Mouse (Mus musculus) forebrain, embryonic 14.5 days (tissue): ENCODE measurements at regions not wholly inside any gene's neighbourhood (a gene's known extent, or its start where the extent isn't known, plus 50 kb on each side); places are given as distances from the start of the nearest gene placed in this dataset.
A peak's percentile ranks its signal among the peaks of the same experiment; 100 is the strongest.

Source experiments
- ATAC-seq: fragments of 200-750 bp; cut with Nextera tagmentation; 2 replicates; pipeline ENCODE4 v1.8.0; 2017; ENCODE audit warnings: mild to moderate bottlenecking, moderate library complexity
- DNase-seq: peaks from one replicate; pipeline ENCODE4 v3.0.0-alpha.2; 2015; ENCODE audit warnings: low spot score
- H3K27ac ChIP-seq: fragments of 300-500 bp; sonication (generic); 2 replicates; pipeline ENCODE4 v1.5.1; 2014; ENCODE audit warnings: low read depth, mild to moderate bottlenecking, control low read depth, low read length, moderate library complexity
- H3K27me3 ChIP-seq: fragments of 300-500 bp; sonication (generic); replicated peaks from 2 replicates; pipeline ENCODE4 v1.6.1; 2014; ENCODE audit warnings: low read length, control low read depth, mixed read lengths; ENCODE audit not compliant: control insufficient read depth, insufficient read depth
- H3K36me3 ChIP-seq: fragments of 300-500 bp; sonication (generic); 2 replicates; pipeline ENCODE4 v1.6.1; 2014; ENCODE audit warnings: low read length, control low read depth; ENCODE audit not compliant: control insufficient read depth, insufficient read depth
- H3K4me1 ChIP-seq: fragments of 300-500 bp; sonication (generic); 2 replicates; pipeline ENCODE4 v1.6.1; 2014; ENCODE audit warnings: antibody characterized with exemption, low read length, control low read depth; ENCODE audit not compliant: control insufficient read depth, insufficient read depth
- H3K4me2 ChIP-seq: fragments of 300-500 bp; sonication (generic); 2 replicates; pipeline ENCODE4 v1.6.1; 2014; ENCODE audit warnings: mild to moderate bottlenecking, control low read depth, low read length
- H3K4me3 ChIP-seq: fragments of 300-500 bp; sonication (generic); 2 replicates; pipeline ENCODE4 v1.5.1; 2014; ENCODE audit warnings: low read depth, low read length, control low read depth
- H3K9ac ChIP-seq: fragments of 300-500 bp; sonication (generic); 2 replicates; pipeline ENCODE4 v1.6.1; 2014; ENCODE audit warnings: mild to moderate bottlenecking, low read length, control low read depth, moderate library complexity
- H3K9me3 ChIP-seq: fragments of 300-500 bp; sonication (generic); replicated peaks from 2 replicates; pipeline ENCODE4 v1.6.1; 2016; ENCODE audit warnings: low read length, control low read depth, mixed read lengths; ENCODE audit not compliant: control insufficient read depth
- WGBS: fragments of 180-500 bp; shearing (Covaris S2); extraction: QIAGEN DNeasy Blood & Tissue Kit; methylation state at CpG from one replicate; pipeline ENCODE4 v1.1.7; 2014; 5-methylcytosine and 5-hydroxymethylcytosine counted together

- Histone ChIP-seq H3K9ac (no peak overlapping the region), H3K27ac (no peak overlapping the region), H3K36me3 (no peaks in the 10 kb centered on the region), H3K27me3 (no peaks in the 10 kb centered on the region), H3K9me3 (no peaks in the 10 kb centered on the region), H3K4me3 (no peak overlapping the region), H3K4me2 (no peak overlapping the region), H3K4me1 (no peaks in the 10 kb centered on the region)
- DNase-seq (no peak), ATAC-seq (no peak)
- WGBS = 88% methylated on average over 1 of the region's 1 CpGs
Measured at GRCm38 (mm10) chr3:25240196-25240595, 96.1 kb upstream of the Naaladl2 start.

GRCm38 (mm10) chr3:25220601-25221000, 76.5 kb upstream of the Naaladl2 start:
- Histone ChIP-seq H3K27me3 (no peaks in the 10 kb centered on the region), H3K4me1 (no peaks in the 10 kb centered on the region), H3K4me3 (no peak overlapping the region), H3K27ac (no peak overlapping the region), H3K4me2 (no peak overlapping the region), H3K36me3 (no peaks in the 10 kb centered on the region), H3K9ac (no peak overlapping the region), H3K9me3 (no peaks in the 10 kb centered on the region)
- 63% methylated on average over 1 of the region's 1 CpGs for WGBS
- DNase-seq (peak; percentile 31), ATAC-seq (no peak)

DNA sequence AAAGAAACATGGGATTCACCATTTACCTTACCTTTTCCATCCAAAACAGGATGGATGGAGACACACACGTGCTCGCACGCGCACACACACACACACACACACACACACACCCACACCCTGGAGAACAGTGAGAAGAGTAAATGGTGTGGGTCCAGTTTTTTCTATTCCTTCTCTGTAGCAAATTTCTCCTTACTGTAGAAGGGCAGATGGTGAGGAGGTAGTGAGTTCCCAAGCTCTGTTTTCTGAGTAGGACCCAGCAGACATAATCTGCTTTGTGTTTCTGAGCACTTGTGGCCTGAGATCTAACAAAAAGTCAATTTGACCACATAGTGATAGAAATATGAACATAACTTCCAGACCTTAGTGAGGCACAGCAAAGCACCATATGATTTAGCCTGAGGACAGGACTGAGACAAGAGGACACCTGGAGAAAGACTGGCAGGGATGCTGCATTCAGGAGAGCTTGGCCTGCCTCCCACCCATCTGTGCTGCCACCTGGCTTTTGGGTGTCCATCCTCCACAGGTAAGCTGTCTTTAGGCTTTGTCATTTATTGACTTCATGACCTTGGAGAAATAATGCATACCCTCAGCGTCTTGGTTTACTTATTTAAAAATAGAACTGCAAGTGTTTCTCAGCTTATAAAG, 64.1 kb upstream of the Naaladl2 start:
- WGBS = 98% methylated on average over 5 of the region's 5 CpGs

More for the DNA sequence above, 64.1 kb upstream of the Naaladl2 start:
- no peaks in the 10 kb centered on the region for H3K9me3 ChIP-seq
- H3K9ac ChIP-seq = no peak overlapping the region
- no peak overlapping the region for H3K4me3 ChIP-seq
- no peak overlapping the region for H3K27ac ChIP-seq
- H3K4me2 ChIP-seq = no peak overlapping the region
- no peaks in the 10 kb centered on the region for H3K27me3 ChIP-seq
- DNase-seq = no peak
- no peaks in the 10 kb centered on the region for H3K36me3 ChIP-seq
- ATAC-seq = no peak
- H3K4me1 ChIP-seq = no peaks in the 10 kb centered on the region
